Mouse (Mus musculus): ENCODE results near the gene Smtnl1. TPM values are rescaled to one million over a fixed set of nuclear protein-coding genes. Genes with fewer than 3 reads are reported as not detected.

Smtnl1 gene
- not detected in 2 replicates for polyA plus RNA-seq (2015; fragmentation: Nextera tagmentation; extraction: Ambion mirVana)

- no peak within 1 kb of the TSS for H3K9ac ChIP-seq
- H3K27me3 ChIP-seq: peaks cover 22% of the 10 kb centered on the region
- 72% methylated on average over 13 of the region's 13 CpGs for WGBS
- no peak within 1 kb of the TSS for H3K4me3 ChIP-seq
- H3K4me1 ChIP-seq (replicated peaks): peaks cover 6% of the 10 kb centered on the region
- no peak within 1 kb of the TSS for H3K27ac ChIP-seq
- ATAC-seq (ENCODE audit: low FRiP score): no peak
- no peaks in the 10 kb centered on the region for H3K36me3 ChIP-seq
- no peaks in the 10 kb centered on the region for H3K9me3 ChIP-seq
- H3K4me2 ChIP-seq: no peak within 1 kb of the TSS
Measured at GRCm38 (mm10) chr2:84822552-84822951, at the start of gene Smtnl1. Gene Smtnl1, minus strand, starts transcription at chr2:84822652.

GRCm38 (mm10) chr2:84870623-84871160, 48.2 kb upstream of the Smtnl1 start:
- Histone ChIP-seq H3K9me3 (no peaks in the 10 kb centered on the region), H3K27me3 (peaks cover 99% of the 10 kb centered on the region), H3K36me3 (no peaks in the 10 kb centered on the region), H3K9ac (no peak overlapping the region), H3K4me3 (no peak overlapping the region), H3K4me2 (no peak overlapping the region), H3K27ac (no peak overlapping the region), H3K4me1 (replicated peaks) (peaks cover 23% of the 10 kb centered on the region)
- no peak for ATAC-seq (ENCODE audit: low FRiP score)
- 74% methylated on average over 4 of the region's 4 CpGs for whole genome bisulfite sequencing

GRCm38 (mm10) chr2:84868977-84869376, 46.5 kb upstream of the Smtnl1 start:
- Histone ChIP-seq H3K9ac (no peak overlapping the region), H3K4me3 (no peak overlapping the region), H3K9me3 (no peaks in the 10 kb centered on the region), H3K27ac (no peak overlapping the region), H3K4me2 (no peak overlapping the region), H3K4me1 (replicated peaks) (peaks cover 25% of the 10 kb centered on the region), H3K36me3 (no peaks in the 10 kb centered on the region), H3K27me3 (peaks cover 92% of the 10 kb centered on the region)
- no peak for ATAC-seq (ENCODE audit: low FRiP score)
- WGBS: 78% methylated on average over 2 of the region's 2 CpGs

- Histone ChIP-seq H3K4me1 (replicated peaks) (peaks cover 25% of the 10 kb centered on the region), H3K36me3 (no peaks in the 10 kb centered on the region), H3K9ac (no peak overlapping the region), H3K9me3 (no peaks in the 10 kb centered on the region), H3K27me3 (peaks cover 87% of the 10 kb centered on the region), H3K27ac (no peak overlapping the region), H3K4me2 (no peak overlapping the region), H3K4me3 (no peak overlapping the region)
- no peak for ATAC-seq (ENCODE audit: low FRiP score)
- WGBS: 9% methylated on average over 5 of the region's 5 CpGs
Measured at GRCm38 (mm10) chr2:84868521-84868943, 46.1 kb upstream of the Smtnl1 start.

- WGBS: 1% methylated on average over 45 of the region's 47 CpGs
- H3K9ac ChIP-seq: peak overlapping the region; percentile 72
- H3K4me2 ChIP-seq: peak overlapping the region; percentile 78
- H3K4me1 ChIP-seq (replicated peaks): peaks cover 11% of the 10 kb centered on the region
- H3K27me3 ChIP-seq: peaks cover 61% of the 10 kb centered on the region
- H3K27ac ChIP-seq: no peak overlapping the region
- no peaks in the 10 kb centered on the region for H3K9me3 ChIP-seq
- H3K4me3 ChIP-seq: peak overlapping the region; percentile 44
- H3K36me3 ChIP-seq: no peaks in the 10 kb centered on the region
- ATAC-seq (ENCODE audit: low FRiP score): peak; percentile 53
Measured at GRCm38 (mm10) chr2:84865616-84866571, 43.4 kb upstream of the Smtnl1 start.

- no peak for ATAC-seq (ENCODE audit: low FRiP score)
- Histone ChIP-seq H3K4me1 (replicated peaks) (peaks cover 11% of the 10 kb centered on the region), H3K27ac (no peak overlapping the region), H3K4me2 (no peak overlapping the region), H3K9ac (no peak overlapping the region), H3K36me3 (no peaks in the 10 kb centered on the region; the same call in 1 of the 2 replicates), H3K27me3 (peaks cover 24% of the 10 kb centered on the region), H3K9me3 (no peaks in the 10 kb centered on the region), H3K4me3 (no peak overlapping the region)
- 89% methylated on average over 3 of the region's 3 CpGs for WGBS
Measured at GRCm38 (mm10) chr2:84862231-84862630, 39.8 kb upstream of the Smtnl1 start.

- no peak overlapping the region for H3K4me3 ChIP-seq
- no peak for ATAC-seq (ENCODE audit: low FRiP score)
- 89% methylated on average over 3 of the region's 3 CpGs for WGBS
- H3K36me3 ChIP-seq: no peaks in the 10 kb centered on the region; the same call in 1 of the 2 replicates
- H3K27me3 ChIP-seq: peaks cover 16% of the 10 kb centered on the region
- no peak overlapping the region for H3K4me2 ChIP-seq
- H3K9ac ChIP-seq: no peak overlapping the region
- no peaks in the 10 kb centered on the region for H3K9me3 ChIP-seq
- no peak overlapping the region for H3K27ac ChIP-seq
- peaks cover 10% of the 10 kb centered on the region for H3K4me1 ChIP-seq (replicated peaks)
Measured at GRCm38 (mm10) chr2:84861430-84861829, 39.0 kb upstream of the Smtnl1 start.

- Histone ChIP-seq H3K36me3 (no peaks in the 10 kb centered on the region; the same call in 1 of the 2 replicates), H3K4me3 (no peak overlapping the region), H3K4me1 (replicated peaks) (no peaks in the 10 kb centered on the region), H3K9ac (no peak overlapping the region), H3K9me3 (no peaks in the 10 kb centered on the region), H3K4me2 (no peak overlapping the region), H3K27me3 (peaks cover 5% of the 10 kb centered on the region; the same call in 1 of the 2 replicates), H3K27ac (no peak overlapping the region)
- no peak for ATAC-seq (ENCODE audit: low FRiP score)
- 83% methylated on average over 7 of the region's 7 CpGs for WGBS
Measured at GRCm38 (mm10) chr2:84859991-84860780, 37.7 kb upstream of the Smtnl1 start.

GRCm38 (mm10) chr2:84858551-84858950, 36.1 kb upstream of the Smtnl1 start:
- Histone ChIP-seq H3K36me3 (no peaks in the 10 kb centered on the region; the same call in 1 of the 2 replicates), H3K27ac (no peak overlapping the region), H3K9me3 (no peaks in the 10 kb centered on the region), H3K4me3 (no peak overlapping the region), H3K4me2 (no peak overlapping the region), H3K27me3 (no peaks in the 10 kb centered on the region), H3K9ac (no peak overlapping the region), H3K4me1 (replicated peaks) (no peaks in the 10 kb centered on the region)
- ATAC-seq (ENCODE audit: low FRiP score): no peak
- WGBS: 94% methylated on average over 1 of the region's 1 CpGs

GRCm38 (mm10) chr2:84855732-84856131, 33.3 kb upstream of the Smtnl1 start:
- peak; percentile 49; the same call in 1 of the 2 replicates for ATAC-seq (ENCODE audit: low FRiP score)
- Histone ChIP-seq H3K27ac (no peak overlapping the region), H3K4me3 (no peak overlapping the region), H3K27me3 (no peaks in the 10 kb centered on the region), H3K9me3 (no peaks in the 10 kb centered on the region), H3K36me3 (no peaks in the 10 kb centered on the region; the same call in 1 of the 2 replicates), H3K4me2 (no peak overlapping the region), H3K9ac (no peak overlapping the region), H3K4me1 (replicated peaks) (peaks cover 6% of the 10 kb centered on the region)
- 73% methylated on average over 2 of the region's 2 CpGs for WGBS

- Histone ChIP-seq H3K4me2 (peak overlapping the region; percentile 35), H3K27ac (no peak overlapping the region), H3K4me1 (replicated peaks) (peaks cover 6% of the 10 kb centered on the region), H3K9ac (peak overlapping the region; percentile 35; the same call in 1 of the 2 replicates), H3K9me3 (no peaks in the 10 kb centered on the region), H3K4me3 (no peak overlapping the region), H3K36me3 (no peaks in the 10 kb centered on the region), H3K27me3 (no peaks in the 10 kb centered on the region)
- WGBS: 34% methylated on average over 23 of the region's 23 CpGs
- no peak for ATAC-seq (ENCODE audit: low FRiP score)
Measured at GRCm38 (mm10) chr2:84851130-84852040, 28.9 kb upstream of the Smtnl1 start.
